Mouse (Mus musculus) ZHBTc4 (cell line): ENCODE measurements around the gene Gss.
A peak's percentile ranks its signal among the peaks of the same experiment; 100 is the strongest.

Source experiments
- DNase-seq: peaks from one replicate; pipeline ENCODE4 v3.0.0-alpha.2; 2011; ENCODE audit warnings: low read depth, low spot score

Gene Gss

GRCm38 (mm10) chr2:155517455-155518423 is 74.9 kb downstream of the Gss start, which contains the start of the genes Acss2 and Ggt7:
Acss2 (plus strand) TSS chr2:155517948.
Ggt7 (minus strand) TSS chr2:155518237.
- peak; percentile 99 for DNase-seq

GRCm38 (mm10) chr2:155515941-155516340 is 76.7 kb downstream of the Gss start:
- DNase-seq: peak; percentile 58

- DNase-seq: peak; percentile 64
Measured at GRCm38 (mm10) chr2:155514666-155515065, 77.9 kb downstream of the Gss start.

- DNase-seq: no peak
Measured at GRCm38 (mm10) chr2:155513543-155513942, 79.1 kb downstream of the Gss start.
